Mouse (Mus musculus) limb, embryonic 14.5 days (tissue): Measurements from ENCODE around the gene Pla1a. TPM values are rescaled to one million over a fixed set of nuclear protein-coding genes. Genes with fewer than 3 reads are reported as not detected.

Source experiments
- ATAC-seq: fragments of 200-750 bp; cut with Nextera tagmentation; 2 replicates; pipeline ENCODE4 v1.8.0; 2017; ENCODE audit warnings: low read depth, moderate number of reproducible peaks, moderate TSS enrichment; ENCODE audit not compliant: low FRiP score
- DNase-seq: peaks from one replicate; pipeline ENCODE4 v3.0.0-alpha.2; 2015; ENCODE audit warnings: low spot score
- H3K27ac ChIP-seq: fragments of 300-500 bp; sonication (generic); replicated peaks from 2 replicates; pipeline ENCODE4 v1.5.1; 2014; ENCODE audit warnings: low read depth, mild to moderate bottlenecking, low read length, moderate library complexity, mixed read lengths
- H3K27me3 ChIP-seq: fragments of 300-500 bp; sonication (generic); 2 replicates; pipeline ENCODE4 v1.6.1; 2014; ENCODE audit warnings: low read length, mixed read lengths; ENCODE audit not compliant: control insufficient read depth, insufficient read depth
- H3K36me3 ChIP-seq: fragments of 300-500 bp; sonication (generic); 2 replicates; pipeline ENCODE4 v1.6.1; 2014; ENCODE audit warnings: mild to moderate bottlenecking, low read length, moderate library complexity, mixed read lengths; ENCODE audit not compliant: control insufficient read depth, insufficient read depth
- H3K4me1 ChIP-seq: fragments of 300-500 bp; sonication (generic); 2 replicates; pipeline ENCODE4 v1.6.1; 2014; ENCODE audit warnings: antibody characterized with exemption, low read length, mixed read lengths; ENCODE audit not compliant: control insufficient read depth, insufficient read depth
- H3K4me2 ChIP-seq: fragments of 300-500 bp; sonication (generic); replicated peaks from 2 replicates; pipeline ENCODE4 v1.6.1; 2014; ENCODE audit warnings: low read depth, mild to moderate bottlenecking, low read length, moderate library complexity; ENCODE audit not compliant: severe bottlenecking
- H3K4me3 ChIP-seq: fragments of 300-500 bp; sonication (generic); replicated peaks from 2 replicates; pipeline ENCODE4 v1.5.1; 2014; ENCODE audit warnings: low read length
- H3K9ac ChIP-seq: fragments of 300-500 bp; sonication (generic); 2 replicates; pipeline ENCODE4 v1.6.1; 2014; ENCODE audit warnings: mild to moderate bottlenecking, low read depth, low read length, moderate library complexity; ENCODE audit not compliant: severe bottlenecking
- H3K9me3 ChIP-seq: fragments of 300-500 bp; sonication (generic); 2 replicates; pipeline ENCODE4 v1.6.1; 2016; ENCODE audit warnings: low read length; ENCODE audit not compliant: control insufficient read depth
- POLR2A ChIP-seq: fragments of 200-500 bp; IDR thresholded peaks from 2 replicates; pipeline ENCODE4 v1.8.0; 2012; ENCODE audit warnings: inconsistent platforms, mild to moderate bottlenecking, moderate library complexity, borderline replicate concordance; ENCODE audit not compliant: insufficient read depth, insufficient read length; ENCODE audit errors: extremely low read depth
- WGBS: fragments of 180-500 bp; shearing (Covaris S2); extraction: QIAGEN DNeasy Blood & Tissue Kit; methylation state at CpG from one replicate; pipeline ENCODE4 v1.1.7; 2014; 5-methylcytosine and 5-hydroxymethylcytosine counted together
- polyA plus RNA-seq, 2 experiments: library from polyadenylated mRNA; depleted of rRNA in 1 of 2; stranded (reverse) in 1 of 2; unstranded in 1 of 2; fragments of >200 nt; fragmentation: Nextera tagmentation in 1 of 2; extraction: Ambion mirVana in 1 of 2; gene quantifications; 2 replicates each; pipeline versions ENCODE4 v1.2.1 to v1.2.3; 2012 to 2014

Gene Pla1a
- polyA plus RNA-seq, 2 experiments: 0.36 to 0.85 TPM

DNA sequence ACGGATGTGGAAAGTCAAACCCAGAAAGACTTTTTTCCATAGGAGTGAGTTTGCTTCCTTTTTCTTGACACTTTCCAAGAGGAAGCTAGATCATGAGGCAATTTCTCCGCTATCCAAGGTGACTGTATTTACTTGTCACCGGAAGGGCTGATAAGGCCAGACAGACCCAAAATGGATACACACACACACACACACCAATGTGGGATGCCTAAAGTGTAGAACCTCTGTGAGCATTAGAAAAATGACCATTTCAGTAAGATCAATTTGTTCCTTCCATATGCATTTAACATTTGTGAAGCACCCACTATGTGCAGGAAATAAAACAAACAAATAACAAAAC lies 69.7 kb downstream of the Pla1a start:
- no peak overlapping the region for H3K27ac ChIP-seq
- no peaks in the 10 kb centered on the region for H3K27me3 ChIP-seq
- H3K9me3 ChIP-seq: no peaks in the 10 kb centered on the region
- DNase-seq (no peak), ATAC-seq (no peak)
- peaks cover under 1% of the 10 kb centered on the region; the same call in 1 of the 2 replicates for H3K4me1 ChIP-seq
- H3K4me3 ChIP-seq: no peak overlapping the region
- H3K4me2 ChIP-seq: no peak overlapping the region
- no peak overlapping the region for H3K9ac ChIP-seq
- 83% methylated on average over 3 of the region's 3 CpGs for WGBS
- H3K36me3 ChIP-seq: no peaks in the 10 kb centered on the region
- no peak for TF ChIP-seq POLR2A

DNA sequence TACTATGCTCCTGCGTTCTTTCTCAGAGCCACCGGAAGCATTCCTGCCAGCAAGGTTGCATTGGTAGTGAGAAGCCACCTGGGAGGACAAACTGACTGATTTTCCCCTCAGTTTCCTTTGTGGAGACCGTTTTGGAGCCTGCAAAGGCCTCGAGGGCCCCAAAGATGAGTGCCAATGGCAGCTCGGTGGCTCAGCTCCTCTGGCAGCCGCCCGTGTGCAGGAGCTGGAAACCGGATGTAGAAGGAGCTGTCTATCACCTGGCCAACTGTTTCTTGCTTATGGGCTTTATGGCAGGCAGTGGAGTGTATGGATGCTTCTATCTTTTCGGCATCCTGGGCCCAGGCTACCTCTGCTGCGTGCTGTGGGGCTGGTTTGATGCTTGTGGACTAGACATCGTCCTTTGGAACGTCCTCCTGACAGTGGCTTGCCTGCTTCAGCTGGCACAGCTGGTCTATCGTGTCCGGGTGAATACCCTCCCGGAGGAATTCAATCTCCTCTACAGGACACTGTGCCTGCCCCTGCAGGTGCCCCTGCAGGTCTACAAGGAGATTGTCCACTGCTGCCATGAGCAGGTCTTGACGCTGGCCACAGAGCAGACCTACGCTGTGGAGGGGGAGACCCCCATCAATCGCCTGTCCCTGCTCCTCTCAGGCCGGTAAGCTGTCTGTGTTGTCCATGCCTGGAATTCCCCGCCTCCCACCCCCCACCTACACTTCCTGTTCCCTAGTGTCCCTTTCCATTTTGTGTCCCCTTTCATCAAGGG lies 70.3 kb downstream of the Pla1a start:
- Histone ChIP-seq H3K9me3 (no peaks in the 10 kb centered on the region), H3K9ac (0 out of 2 replicates have a peak overlapping the region, but pooled peaks have one; percentile 17), H3K27ac (no peak overlapping the region), H3K4me1 (no peaks in the 10 kb centered on the region), H3K4me2 (no peak overlapping the region), H3K27me3 (no peaks in the 10 kb centered on the region), H3K36me3 (no peaks in the 10 kb centered on the region), H3K4me3 (no peak overlapping the region)
- ATAC-seq: peak; percentile 13; the same call in 1 of the 2 replicates
- no peak for DNase-seq
- no peak for TF ChIP-seq POLR2A
- WGBS: 81% methylated on average over 18 of the region's 20 CpGs

GRCm38 (mm10) chr16:38361933-38362332 lies 71.0 kb downstream of the Pla1a start, which contains the start of gene Popdc2:
Gene Popdc2 (plus strand): TSS chr16:38362209.
- 21% methylated on average over 10 of the region's 10 CpGs for WGBS
- H3K27me3 ChIP-seq: no peaks in the 10 kb centered on the region
- DNase-seq: no peak
- no peaks in the 10 kb centered on the region for H3K4me1 ChIP-seq
- H3K9me3 ChIP-seq: no peaks in the 10 kb centered on the region
- no peak for ATAC-seq
- H3K36me3 ChIP-seq: no peaks in the 10 kb centered on the region
- no peak within 1 kb of the TSS for H3K4me3 ChIP-seq
- peak within 1 kb of the TSS; percentile 17; the same call in 1 of the 2 replicates for H3K9ac ChIP-seq
- no peak for TF ChIP-seq POLR2A
- H3K27ac ChIP-seq: no peak within 1 kb of the TSS
- no peak within 1 kb of the TSS for H3K4me2 ChIP-seq

DNA sequence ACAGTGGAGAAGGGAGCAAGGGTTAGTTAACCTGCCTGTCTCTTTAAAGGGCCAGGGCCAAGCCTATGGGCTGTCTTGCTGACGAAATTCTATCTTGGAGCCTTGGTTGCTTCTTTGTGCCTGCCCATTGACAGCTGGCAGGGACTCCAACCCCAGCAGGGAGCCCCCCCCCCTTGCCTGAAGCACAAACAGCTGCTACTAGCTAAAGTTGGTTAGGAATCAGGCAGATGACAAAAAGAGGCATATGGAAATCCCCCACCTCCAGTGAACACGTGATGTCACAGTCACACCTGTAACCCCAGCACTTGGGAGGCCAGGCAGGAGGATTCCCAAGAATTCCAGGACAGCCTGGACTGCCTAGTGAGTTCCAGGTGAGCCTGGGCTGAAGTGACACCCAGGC lies 72.6 kb downstream of the Pla1a start:
- Histone ChIP-seq H3K9ac (no peak overlapping the region), H3K9me3 (no peaks in the 10 kb centered on the region), H3K36me3 (no peaks in the 10 kb centered on the region), H3K4me3 (no peak overlapping the region), H3K4me2 (no peak overlapping the region), H3K27ac (no peak overlapping the region), H3K4me1 (no peaks in the 10 kb centered on the region), H3K27me3 (no peaks in the 10 kb centered on the region)
- DNase-seq: no peak
- no peak for TF ChIP-seq POLR2A
- ATAC-seq: peak; percentile 71; the same call in 1 of the 2 replicates
- WGBS: 20% methylated on average over 2 of the region's 2 CpGs

GRCm38 (mm10) chr16:38359857-38360256 lies 73.1 kb downstream of the Pla1a start:
- TF ChIP-seq POLR2A: no peak
- ATAC-seq: no peak
- H3K9me3 ChIP-seq: no peaks in the 10 kb centered on the region
- no peaks in the 10 kb centered on the region for H3K27me3 ChIP-seq
- 63% methylated on average over 3 of the region's 3 CpGs for WGBS
- no peaks in the 10 kb centered on the region for H3K36me3 ChIP-seq
- H3K4me2 ChIP-seq: no peak overlapping the region
- H3K9ac ChIP-seq: no peak overlapping the region
- H3K27ac ChIP-seq: no peak overlapping the region
- H3K4me3 ChIP-seq: no peak overlapping the region
- no peak for DNase-seq
- H3K4me1 ChIP-seq: no peaks in the 10 kb centered on the region

DNA sequence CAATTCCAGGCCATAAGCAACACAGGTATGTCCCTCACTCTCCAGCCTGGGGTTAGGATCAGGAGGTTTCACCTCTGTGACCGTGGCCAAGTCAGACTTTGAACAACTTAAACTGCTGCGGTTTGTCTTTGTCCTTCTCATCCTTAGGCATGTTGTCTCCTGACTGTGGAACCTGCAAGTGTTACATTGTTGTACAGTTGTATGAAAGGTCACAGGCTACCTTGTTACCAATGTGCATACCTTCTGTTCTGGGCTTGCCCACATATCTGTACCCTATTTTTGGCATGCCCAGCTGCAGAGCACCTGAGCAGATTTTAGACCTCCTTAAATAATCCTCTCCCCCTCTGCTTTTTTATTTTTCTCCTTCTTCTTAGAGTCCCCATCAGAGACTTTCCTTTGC lies 73.7 kb downstream of the Pla1a start:
- Histone ChIP-seq H3K9ac (no peak overlapping the region), H3K27ac (no peak overlapping the region), H3K4me3 (no peak overlapping the region), H3K4me1 (no peaks in the 10 kb centered on the region), H3K27me3 (no peaks in the 10 kb centered on the region), H3K36me3 (no peaks in the 10 kb centered on the region), H3K4me2 (no peak overlapping the region), H3K9me3 (no peaks in the 10 kb centered on the region)
- WGBS: 82% methylated on average over 2 of the region's 2 CpGs
- ATAC-seq: no peak
- no peak for TF ChIP-seq POLR2A
- DNase-seq: no peak
